Mouse (Mus musculus): ENCODE results near the gene Notch1. TPM values are rescaled to one million over a fixed set of nuclear protein-coding genes. Genes with fewer than 3 reads are reported as not detected.
A peak's percentile ranks its signal among the peaks of the same experiment; 100 is the strongest.

Gene Notch1
- polyA plus RNA-seq, 1 experiment = 159 TPM

GRCm38 (mm10) chr2:26504772-26505480 is 11.5 kb downstream of the Notch1 start:
- Histone ChIP-seq H3K4me3 (ENCODE audit: control insufficient read depth, insufficient read depth, low read length) (no peak overlapping the region), H3K27ac (ENCODE audit: control insufficient read depth, insufficient read depth, low read length) (no peak overlapping the region)

GRCm38 (mm10) chr2:26503661-26504575 is 12.5 kb downstream of the Notch1 start:
- no peaks in the 10 kb centered on the region; the same call in 1 of the 2 replicates for H3K36me3 ChIP-seq (ENCODE audit: control insufficient read depth, insufficient read depth, low read length)
- H3K27ac ChIP-seq (ENCODE audit: control insufficient read depth, insufficient read depth, low read length) = no peak overlapping the region; the same call in 1 of the 2 replicates
- TF ChIP-seq CTCF (IDR thresholded peaks at IDR 0.05; ENCODE audit: borderline replicate concordance, control insufficient read depth, extremely low read depth, insufficient read depth, low read length, poor library complexity) = no peak
- peak; percentile 97 for TF ChIP-seq POLR2A (IDR thresholded peaks at IDR 0.05; ENCODE audit: control insufficient read depth, extremely low read depth, insufficient read depth, low read length, poor library complexity)
- no peaks in the 10 kb centered on the region for H3K27me3 ChIP-seq (ENCODE audit: control insufficient read depth, insufficient read depth, low read length)
- H3K4me3 ChIP-seq (ENCODE audit: control insufficient read depth, insufficient read depth, low read length) = peak overlapping the region; percentile 89
- DNase-seq = peak; percentile 90
- 3% methylated on average over 59 of the region's 59 CpGs for WGBS
- H3K4me1 ChIP-seq (replicated peaks; ENCODE audit: control insufficient read depth, insufficient read depth, low read length) = peaks cover 81% of the 10 kb centered on the region

More at GRCm38 (mm10) chr2:26504772-26505480, 11.5 kb downstream of the Notch1 start:
- Histone ChIP-seq H3K4me1 (replicated peaks; ENCODE audit: control insufficient read depth, insufficient read depth, low read length) (peaks cover 78% of the 10 kb centered on the region), H3K36me3 (ENCODE audit: control insufficient read depth, insufficient read depth, low read length) (no peaks in the 10 kb centered on the region; the same call in 1 of the 2 replicates), H3K27me3 (ENCODE audit: control insufficient read depth, insufficient read depth, low read length) (no peaks in the 10 kb centered on the region)
- WGBS = 77% methylated on average over 9 of the region's 9 CpGs
- DNase-seq = no peak
- TF ChIP-seq CTCF (IDR thresholded peaks at IDR 0.05; ENCODE audit: borderline replicate concordance, control insufficient read depth, extremely low read depth, insufficient read depth, low read length, poor library complexity) (no peak), POLR2A (IDR thresholded peaks at IDR 0.05; ENCODE audit: control insufficient read depth, extremely low read depth, insufficient read depth, low read length, poor library complexity) (no peak)

GRCm38 (mm10) chr2:26502863-26503631 is 13.4 kb downstream of the Notch1 start:
- H3K4me3 ChIP-seq (ENCODE audit: control insufficient read depth, insufficient read depth, low read length) = peak overlapping the region; percentile 89
- TF ChIP-seq CTCF (IDR thresholded peaks at IDR 0.05; ENCODE audit: borderline replicate concordance, control insufficient read depth, extremely low read depth, insufficient read depth, low read length, poor library complexity) = peak; percentile 12; the same call in 1 of the 2 replicates
- no peak for TF ChIP-seq POLR2A (IDR thresholded peaks at IDR 0.05; ENCODE audit: control insufficient read depth, extremely low read depth, insufficient read depth, low read length, poor library complexity)
- peaks cover 4% of the 10 kb centered on the region for H3K36me3 ChIP-seq (ENCODE audit: control insufficient read depth, insufficient read depth, low read length)
- no peaks in the 10 kb centered on the region for H3K27me3 ChIP-seq (ENCODE audit: control insufficient read depth, insufficient read depth, low read length)
- H3K4me1 ChIP-seq (replicated peaks; ENCODE audit: control insufficient read depth, insufficient read depth, low read length) = peaks cover 81% of the 10 kb centered on the region
- peak overlapping the region; percentile 67 for H3K27ac ChIP-seq (ENCODE audit: control insufficient read depth, insufficient read depth, low read length)
- DNase-seq = peak; percentile 67
- WGBS = under 1% methylated on average over 57 of the region's 57 CpGs

GRCm38 (mm10) chr2:26502299-26502862 is 14.1 kb downstream of the Notch1 start:
- DNase-seq = peak; percentile 61
- Histone ChIP-seq H3K36me3 (ENCODE audit: control insufficient read depth, insufficient read depth, low read length) (peaks cover 4% of the 10 kb centered on the region), H3K4me3 (ENCODE audit: control insufficient read depth, insufficient read depth, low read length) (peak overlapping the region; percentile 89), H3K27ac (ENCODE audit: control insufficient read depth, insufficient read depth, low read length) (peak overlapping the region; percentile 67), H3K27me3 (ENCODE audit: control insufficient read depth, insufficient read depth, low read length) (no peaks in the 10 kb centered on the region), H3K4me1 (replicated peaks; ENCODE audit: control insufficient read depth, insufficient read depth, low read length) (peaks cover 81% of the 10 kb centered on the region)
- WGBS = under 1% methylated on average over 33 of the region's 33 CpGs
- no peak for TF ChIP-seq POLR2A (IDR thresholded peaks at IDR 0.05; ENCODE audit: control insufficient read depth, extremely low read depth, insufficient read depth, low read length, poor library complexity)
- TF ChIP-seq CTCF (IDR thresholded peaks at IDR 0.05; ENCODE audit: borderline replicate concordance, control insufficient read depth, extremely low read depth, insufficient read depth, low read length, poor library complexity) = no peak

- Histone ChIP-seq H3K27me3 (ENCODE audit: control insufficient read depth, insufficient read depth, low read length) (no peaks in the 10 kb centered on the region), H3K27ac (ENCODE audit: control insufficient read depth, insufficient read depth, low read length) (peak overlapping the region; percentile 7; the same call in 1 of the 2 replicates), H3K4me1 (replicated peaks; ENCODE audit: control insufficient read depth, insufficient read depth, low read length) (peaks cover 81% of the 10 kb centered on the region), H3K36me3 (ENCODE audit: control insufficient read depth, insufficient read depth, low read length) (peaks cover 4% of the 10 kb centered on the region), H3K4me3 (ENCODE audit: control insufficient read depth, insufficient read depth, low read length) (peak overlapping the region; percentile 89)
- no peak for DNase-seq
- WGBS = 4% methylated on average over 15 of the region's 15 CpGs
- TF ChIP-seq CTCF (IDR thresholded peaks at IDR 0.05; ENCODE audit: borderline replicate concordance, control insufficient read depth, extremely low read depth, insufficient read depth, low read length, poor library complexity) = no peak
- no peak for TF ChIP-seq POLR2A (IDR thresholded peaks at IDR 0.05; ENCODE audit: control insufficient read depth, extremely low read depth, insufficient read depth, low read length, poor library complexity)
Measured at GRCm38 (mm10) chr2:26501651-26502141, 14.8 kb downstream of the Notch1 start.
